Comparison of ENCODE assay signal across 7 mouse cellular contexts in genomic region chr6:127887511-127888421, GRCm38 (mm10). TPM values are rescaled to one million over a fixed set of nuclear protein-coding genes. Genes with fewer than 3 reads are reported as not detected.
DNase-seq lines count a peak whose midpoint lies in the region; ATAC-seq and TF ChIP-seq lines count a peak whose summit lies in the region.

TSS of gene Tspan11 (plus strand) at chr6:127887589.

- 5% methylated on average over 33 of the region's 36 CpGs for WGBS in heart, postnatal 0 days
- 2% methylated on average over 36 of the region's 36 CpGs for WGBS in limb, embryonic 10.5 days
- WGBS in midbrain, embryonic 15.5 days: under 1% methylated on average over 36 of the region's 36 CpGs

- TF ChIP-seq POLR2A in embryonic fibroblast, embryonic 13.5 days (IDR thresholded peaks at IDR 0.05; ENCODE audit: low read depth, low read length): no peak; the same call in 1 of the 2 replicates

- H3K27ac ChIP-seq in embryonic fibroblast, embryonic 13.5 days (ENCODE audit: insufficient read depth, low read length): peak within 1 kb of the TSS; percentile 63
- H3K27ac ChIP-seq in heart, postnatal 0 days (ENCODE audit: low read depth): no peak within 1 kb of the TSS
- peak within 1 kb of the TSS; percentile 87 for H3K27ac ChIP-seq in limb, embryonic 10.5 days
- H3K27ac ChIP-seq in midbrain, embryonic 15.5 days: peak within 1 kb of the TSS; percentile 77

- no peak for TF ChIP-seq EP300 in heart, postnatal 0 days (IDR thresholded peaks at IDR 0.05; ENCODE audit: low read depth)

- no peak for TF ChIP-seq CTCF in embryonic fibroblast, embryonic 13.5 days (IDR thresholded peaks at IDR 0.05; ENCODE audit: borderline replicate concordance, insufficient read depth, low read length)
- no peak for TF ChIP-seq CTCF in heart, postnatal 0 days (IDR thresholded peaks at IDR 0.05; ENCODE audit: low read depth)

- H3K27me3 ChIP-seq in heart, postnatal 0 days (ENCODE audit: control insufficient read depth, insufficient read depth, low read length): peaks cover 13% of the 10 kb centered on the region; the same call in 1 of the 2 replicates
- peaks cover 35% of the 10 kb centered on the region for H3K27me3 ChIP-seq in limb, embryonic 10.5 days (ENCODE audit: low read depth, poor library complexity, severe bottlenecking)
- H3K27me3 ChIP-seq in midbrain, embryonic 15.5 days (replicated peaks): no peaks in the 10 kb centered on the region

- H3K4me1 ChIP-seq in embryonic fibroblast, embryonic 13.5 days (ENCODE audit: control insufficient read depth, insufficient read depth, low read length): peaks cover 6% of the 10 kb centered on the region; the same call in 1 of the 2 replicates
- H3K4me1 ChIP-seq in heart, postnatal 0 days (ENCODE audit: control insufficient read depth, insufficient read depth): no peaks in the 10 kb centered on the region
- H3K4me1 ChIP-seq in limb, embryonic 10.5 days: peaks cover 26% of the 10 kb centered on the region
- peaks cover 25% of the 10 kb centered on the region for H3K4me1 ChIP-seq in midbrain, embryonic 15.5 days

- H3K4me2 ChIP-seq in heart, postnatal 0 days (ENCODE audit: low read depth, low read length): peak within 1 kb of the TSS; percentile 75
- peak within 1 kb of the TSS; percentile 95 for H3K4me2 ChIP-seq in midbrain, embryonic 15.5 days

- peak within 1 kb of the TSS; percentile 53 for H3K4me3 ChIP-seq in embryonic fibroblast, embryonic 13.5 days (ENCODE audit: insufficient read depth, low read length)
- peak within 1 kb of the TSS; percentile 46 for H3K4me3 ChIP-seq in heart, postnatal 0 days (ENCODE audit: low read depth, low read length)
- peak within 1 kb of the TSS; percentile 63 for H3K4me3 ChIP-seq in limb, embryonic 10.5 days
- H3K4me3 ChIP-seq in midbrain, embryonic 15.5 days: peak within 1 kb of the TSS; percentile 47

- H3K9me3 ChIP-seq in heart, postnatal 0 days (replicated peaks; ENCODE audit: control insufficient read depth, low read length): peaks cover 5% of the 10 kb centered on the region; the same call in 1 of the 2 replicates
- no peaks in the 10 kb centered on the region for H3K9me3 ChIP-seq in limb, embryonic 10.5 days (replicated peaks)
- H3K9me3 ChIP-seq in midbrain, embryonic 15.5 days: no peaks in the 10 kb centered on the region

- peak within 1 kb of the TSS; percentile 35; the same call in 1 of the 2 replicates for H3K9ac ChIP-seq in heart, postnatal 0 days (replicated peaks; ENCODE audit: low read depth, low read length)
- H3K9ac ChIP-seq in midbrain, embryonic 15.5 days: peak within 1 kb of the TSS; percentile 63

- no peaks in the 10 kb centered on the region for H3K36me3 ChIP-seq in heart, postnatal 0 days (replicated peaks; ENCODE audit: control insufficient read depth, insufficient read depth, low read length)
- no peaks in the 10 kb centered on the region for H3K36me3 ChIP-seq in limb, embryonic 10.5 days
- H3K36me3 ChIP-seq in midbrain, embryonic 15.5 days (replicated peaks): no peaks in the 10 kb centered on the region

- peak; percentile 18 for DNase-seq in urinary bladder, postnatal 14 days (ENCODE audit: low spot score)
- DNase-seq in urinary bladder, adult 2 months (ENCODE audit: low spot score): no peak
- DNase-seq in heart, postnatal 0 days (ENCODE audit: low spot score): no peak
- peak; percentile 71 for DNase-seq in limb, embryonic 10.5 days (ENCODE audit: low spot score)
- DNase-seq in T-cell, adult 2 months (ENCODE audit: low spot score): no peak

- ATAC-seq in heart, postnatal 0 days (ENCODE audit: insufficient read depth, low read depth): peak; percentile 49
- peak; percentile 87 for ATAC-seq in midbrain, embryonic 15.5 days (replicated peaks)

RNA-seq across cellular contexts. Expression of gene Tspan11, which starts in this region (rescaled TPM):
- polyA plus RNA-seq in urinary bladder, adult 2 months (2012; rRNA removed): 3.2 and 3.4 TPM in 2 replicates
- polyA plus RNA-seq in embryonic fibroblast, embryonic 13.5 days (2011; ENCODE audit: insufficient read length, low read depth, missing spikeins): 12.8 and 17.9 TPM in 2 replicates
- total RNA-seq in heart, postnatal 0 days (2014; rRNA removed; ENCODE audit: low replicate concordance): 1.5 and 2.5 TPM in 2 replicates
- polyA plus RNA-seq in heart, postnatal 0 days (2015; fragmentation: Nextera tagmentation; extraction: Ambion mirVana): 1.7 and 2.3 TPM in 2 replicates
- 2.1 and 9.2 TPM in 2 replicates for polyA plus RNA-seq in limb, embryonic 10.5 days (2016; fragmentation: Nextera tagmentation; extraction: Ambion mirVana)
- 4.8 and 6.9 TPM in 2 replicates for polyA plus RNA-seq in midbrain, embryonic 15.5 days (2015; fragmentation: Nextera tagmentation; extraction: Ambion mirVana)

Comparison
In these comparisons a context has a peak if more than half of its experiments do, and no peak if none do; other contexts are left out.
1. DNase-seq: peak in urinary bladder, postnatal 14 days (single experiment) and limb, embryonic 10.5 days (single experiment); none in urinary bladder, adult 2 months (single experiment), heart, postnatal 0 days (single experiment) and T-cell, adult 2 months (single experiment).
2. Peak in every context shown above with its lines, with median percentiles within 50 percentile points of each other: H3K4me3 ChIP-seq.